Mouse (Mus musculus): ENCODE measurements around the gene Tnrc6b.
"Not testable (repeated sequence)": the region's sequence is repeated elsewhere in the genome, so short reads cannot be mapped to it uniquely, and the experiment has no call there.

The Tnrc6b gene

GRCm38 (mm10) chr15:80702910-80703309 is 8.2 kb upstream of the Tnrc6b start:
- no peak for DNase-seq (ENCODE audit: low read depth)

GRCm38 (mm10) chr15:80703495-80703894 is 7.6 kb upstream of the Tnrc6b start:
- no peak for DNase-seq (ENCODE audit: low read depth)

GRCm38 (mm10) chr15:80704267-80704666 is 6.8 kb upstream of the Tnrc6b start:
- no peak for DNase-seq (ENCODE audit: low read depth)

GRCm38 (mm10) chr15:80705828-80706549 is 5.1 kb upstream of the Tnrc6b start:
- no peak for DNase-seq (ENCODE audit: low read depth)

GRCm38 (mm10) chr15:80706596-80706995 is 4.5 kb upstream of the Tnrc6b start:
- no peak for DNase-seq (ENCODE audit: low read depth)

- no peak for DNase-seq (ENCODE audit: low read depth)
These were observed 4.0 kb upstream of the Tnrc6b start for GRCm38 (mm10) chr15:80707088-80707487.

- no peak for DNase-seq (ENCODE audit: low read depth)
These were observed 1.5 kb upstream of the Tnrc6b start for GRCm38 (mm10) chr15:80709593-80709992.

- no peak for DNase-seq (ENCODE audit: low read depth)
These were observed 881 bp upstream of the Tnrc6b start for GRCm38 (mm10) chr15:80710257-80710607.

- no peak for DNase-seq (ENCODE audit: low read depth)
These were observed 463 bp downstream of the Tnrc6b start for GRCm38 (mm10) chr15:80711401-80712151.

GRCm38 (mm10) chr15:80714299-80714698 is 3.2 kb downstream of the Tnrc6b start:
- DNase-seq (ENCODE audit: low read depth) = no peak

- DNase-seq (ENCODE audit: low read depth) = no peak
These were observed 5.6 kb downstream of the Tnrc6b start for GRCm38 (mm10) chr15:80716631-80717135.

GRCm38 (mm10) chr15:80717431-80717830 is 6.3 kb downstream of the Tnrc6b start:
- DNase-seq (ENCODE audit: low read depth) = peak; percentile 90

GRCm38 (mm10) chr15:80720249-80720648 is 9.1 kb downstream of the Tnrc6b start:
- no peak for DNase-seq (ENCODE audit: low read depth)

GRCm38 (mm10) chr15:80721861-80722260 is 10.7 kb downstream of the Tnrc6b start:
- no peak for DNase-seq (ENCODE audit: low read depth)

- DNase-seq (ENCODE audit: low read depth) = peak; percentile 35
These were observed 11.3 kb downstream of the Tnrc6b start for GRCm38 (mm10) chr15:80722366-80722765.

- no peak for DNase-seq (ENCODE audit: low read depth)
These were observed 18.4 kb downstream of the Tnrc6b start for GRCm38 (mm10) chr15:80729477-80729876.

GRCm38 (mm10) chr15:80731043-80731442 is 19.9 kb downstream of the Tnrc6b start:
- no peak for DNase-seq (ENCODE audit: low read depth)

- no peak for DNase-seq (ENCODE audit: low read depth)
These were observed 20.4 kb downstream of the Tnrc6b start for GRCm38 (mm10) chr15:80731511-80731910.

GRCm38 (mm10) chr15:80732266-80733030 is 21.3 kb downstream of the Tnrc6b start:
- no peak for DNase-seq (ENCODE audit: low read depth)

- no peak for DNase-seq (ENCODE audit: low read depth)
These were observed 24.2 kb downstream of the Tnrc6b start for GRCm38 (mm10) chr15:80735300-80735699.

- not testable (repeated sequence) for DNase-seq (ENCODE audit: low read depth)
These were observed 24.6 kb downstream of the Tnrc6b start for GRCm38 (mm10) chr15:80735708-80736107.

GRCm38 (mm10) chr15:80736553-80736952 is 25.4 kb downstream of the Tnrc6b start:
- no peak for DNase-seq (ENCODE audit: low read depth)

- no peak for DNase-seq (ENCODE audit: low read depth)
These were observed 27.1 kb downstream of the Tnrc6b start for GRCm38 (mm10) chr15:80738244-80738643.
